Mouse (Mus musculus): Measurements from ENCODE around the gene Kcne1.
A peak's percentile ranks its signal among the peaks of the same experiment; 100 is the strongest.

Gene Kcne1

GRCm38 (mm10) chr16:92359229-92359628 is at the start of gene Kcne1:
Gene Kcne1, minus strand, starts transcription at chr16:92359468.
- no peak for DNase-seq (ENCODE audit: low spot score)

- DNase-seq (ENCODE audit: low spot score) = no peak
These were observed 48.6 kb upstream of the Kcne1 start for GRCm38 (mm10) chr16:92407883-92408282.

- DNase-seq (ENCODE audit: low spot score) = no peak
These were observed 44.9 kb upstream of the Kcne1 start for GRCm38 (mm10) chr16:92404141-92404540.

DNA sequence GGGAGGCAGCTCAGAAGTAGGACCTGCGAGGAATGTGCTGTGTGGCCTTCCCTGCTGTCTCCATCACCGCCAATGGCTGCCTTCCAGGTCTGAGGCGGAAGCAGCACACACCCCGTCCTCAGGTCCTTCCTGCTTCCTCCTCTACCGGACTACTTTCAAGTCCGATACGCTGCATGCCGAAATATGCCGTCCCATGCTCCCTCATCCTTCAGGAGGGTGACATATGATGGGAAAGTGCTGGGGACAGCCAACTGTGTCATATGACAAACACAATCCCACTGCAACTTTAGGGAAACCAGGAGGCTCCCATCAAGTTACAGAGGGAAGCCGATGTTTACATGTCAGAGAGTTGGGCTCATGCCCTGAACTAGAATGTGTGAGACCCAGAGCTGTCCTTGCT is 43.8 kb upstream of the Kcne1 start:
- no peak for DNase-seq (ENCODE audit: low spot score)

DNA sequence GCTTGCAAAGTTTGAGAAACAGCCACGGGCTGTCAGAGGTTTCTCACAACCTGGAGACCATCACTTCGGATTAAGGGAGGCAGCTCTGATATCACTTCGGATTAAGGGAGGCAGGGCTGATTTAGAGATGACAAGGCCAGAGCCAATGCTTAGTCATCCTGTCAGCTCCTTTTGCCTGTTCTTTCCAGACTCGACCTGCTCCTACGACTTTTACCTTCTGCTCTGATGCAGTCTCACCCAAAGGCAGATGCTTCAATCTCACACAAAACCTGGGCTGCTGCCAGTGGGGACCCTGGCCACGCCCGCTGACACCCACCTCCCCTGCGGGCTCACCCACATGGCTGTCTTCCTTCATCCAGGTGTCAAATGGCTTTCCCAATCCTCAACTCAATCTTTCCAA is 42.9 kb upstream of the Kcne1 start:
- no peak for DNase-seq (ENCODE audit: low spot score)

DNA sequence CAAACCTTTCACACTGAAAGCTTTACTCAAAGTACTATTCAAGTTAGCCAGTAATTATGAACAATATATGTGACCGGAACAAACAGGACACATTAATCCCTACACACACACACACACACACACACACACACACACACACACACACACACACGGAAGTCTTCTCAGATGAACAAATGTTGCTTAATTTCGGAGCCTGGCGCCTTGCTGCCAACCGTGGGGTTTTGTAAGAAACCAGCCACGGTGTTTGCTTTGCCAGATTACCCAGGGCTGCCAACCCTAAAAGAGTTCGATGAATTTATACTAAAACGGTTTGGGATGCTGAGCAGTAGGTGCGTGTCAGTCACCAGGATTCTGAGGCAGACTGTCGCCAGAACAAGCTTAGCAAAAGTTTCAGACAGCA is 41.9 kb upstream of the Kcne1 start:
- DNase-seq (ENCODE audit: low spot score) = no peak

DNA sequence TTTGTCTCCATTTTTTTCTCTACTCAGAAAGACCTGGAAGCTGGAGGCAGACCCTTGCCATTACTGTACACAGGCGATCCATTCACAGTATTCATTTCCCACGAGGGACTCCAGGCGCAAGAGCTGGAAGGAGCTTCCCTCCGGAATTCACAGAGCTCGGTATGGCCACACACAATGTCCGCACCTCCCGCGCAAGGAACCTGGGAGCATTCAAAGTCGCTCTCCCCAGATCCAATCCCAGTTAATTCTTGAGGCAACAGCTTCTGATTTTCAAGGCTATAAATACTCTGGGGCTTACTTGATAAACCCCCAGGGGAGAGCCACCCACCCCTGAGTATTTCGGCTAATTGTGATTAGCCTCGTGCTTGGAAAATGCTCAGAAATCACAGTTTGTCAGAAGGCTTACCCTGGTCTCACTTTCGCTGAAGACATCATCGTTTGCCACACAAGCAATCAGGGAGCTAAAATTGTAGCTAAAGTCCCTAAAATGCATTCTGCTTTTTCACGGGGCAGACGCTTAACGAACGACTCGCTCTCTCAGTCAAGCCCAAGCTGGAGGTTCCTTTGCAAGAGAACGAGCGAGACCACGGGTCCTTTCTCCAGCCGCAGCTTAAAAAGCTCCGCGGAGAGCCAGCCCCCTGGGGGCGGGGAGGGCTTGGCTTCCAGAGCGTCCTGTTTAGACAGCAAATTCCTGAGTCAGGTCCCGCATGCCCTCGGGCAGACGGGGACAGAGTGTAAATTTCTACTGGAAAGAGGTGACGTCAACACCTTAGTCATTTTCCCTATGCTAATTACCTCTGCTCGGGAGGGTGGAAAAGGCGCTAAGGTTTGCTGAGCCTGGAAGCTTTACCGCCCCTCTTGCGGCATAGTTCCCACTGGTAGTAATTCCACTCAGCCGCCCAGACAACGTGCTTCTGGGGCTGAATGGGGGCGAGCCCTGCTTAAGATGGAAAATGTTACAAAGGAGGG is 40.5 kb upstream of the Kcne1 start:
- peak; percentile 69 for DNase-seq (ENCODE audit: low spot score)

- DNase-seq (ENCODE audit: low spot score) = no peak
These were observed 39.4 kb upstream of the Kcne1 start for GRCm38 (mm10) chr16:92398574-92399118.

DNA sequence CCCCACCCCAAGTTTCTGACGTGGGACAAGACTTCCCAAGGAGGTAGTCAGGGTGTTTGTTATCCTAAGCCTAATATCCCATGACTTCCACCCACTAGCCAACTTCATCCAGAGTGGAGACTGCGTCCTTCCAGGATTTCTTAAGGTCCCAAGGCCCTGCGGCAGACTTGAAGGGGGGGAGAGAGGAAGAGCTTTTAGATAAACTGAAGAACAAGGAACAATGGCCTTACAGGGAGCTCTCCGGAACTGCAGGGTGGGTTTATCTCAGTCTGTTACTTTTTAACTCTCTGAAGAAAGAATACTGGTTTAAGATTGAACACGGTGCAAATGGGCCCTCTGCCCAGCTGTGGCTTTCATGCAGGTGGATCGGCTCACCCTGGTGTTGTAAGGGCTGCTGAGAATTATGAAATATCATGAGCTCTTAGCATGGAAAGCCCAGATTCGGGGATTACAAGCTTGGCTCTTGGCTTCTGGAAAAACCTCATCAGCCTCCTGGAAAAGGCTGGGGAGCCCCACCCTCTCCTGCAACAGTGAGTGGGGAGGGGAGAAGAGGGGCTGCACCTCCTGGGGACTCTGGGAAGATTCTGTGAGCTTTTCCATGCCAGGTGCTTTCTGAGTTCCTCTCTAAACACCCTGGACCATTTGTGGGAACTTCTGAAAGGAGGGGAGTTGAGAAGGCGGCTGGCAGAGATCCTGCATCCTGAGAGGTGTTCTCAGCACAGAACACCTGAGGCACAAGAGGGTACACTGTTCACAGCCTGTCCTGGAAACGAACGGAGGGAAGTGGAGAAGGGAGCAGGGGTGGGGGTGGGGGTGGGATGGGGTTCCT is 38.7 kb upstream of the Kcne1 start:
- no peak for DNase-seq (ENCODE audit: low spot score)

GRCm38 (mm10) chr16:92393732-92394131 is 34.5 kb upstream of the Kcne1 start:
- no peak for DNase-seq (ENCODE audit: low spot score)

DNA sequence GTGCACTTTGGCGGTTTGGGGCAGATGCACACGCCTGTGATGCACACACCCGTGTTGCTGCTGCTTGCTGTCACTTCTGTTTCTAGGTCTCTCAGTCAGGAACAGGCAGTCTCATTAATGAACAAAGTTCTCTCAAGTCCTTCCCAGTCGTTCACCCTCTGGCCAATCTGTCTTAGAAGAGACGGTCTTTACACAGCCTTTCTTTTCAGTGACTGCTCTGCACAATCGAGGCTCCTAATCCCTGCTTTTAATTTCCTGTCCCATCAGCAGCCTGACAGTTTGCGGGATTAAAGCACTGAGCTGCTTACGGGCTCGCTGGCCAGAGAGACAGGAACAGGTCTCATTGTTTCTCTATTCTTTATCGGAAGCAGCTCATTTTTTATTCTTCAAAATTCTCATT is 28.4 kb upstream of the Kcne1 start:
- DNase-seq (ENCODE audit: low spot score) = no peak

DNA sequence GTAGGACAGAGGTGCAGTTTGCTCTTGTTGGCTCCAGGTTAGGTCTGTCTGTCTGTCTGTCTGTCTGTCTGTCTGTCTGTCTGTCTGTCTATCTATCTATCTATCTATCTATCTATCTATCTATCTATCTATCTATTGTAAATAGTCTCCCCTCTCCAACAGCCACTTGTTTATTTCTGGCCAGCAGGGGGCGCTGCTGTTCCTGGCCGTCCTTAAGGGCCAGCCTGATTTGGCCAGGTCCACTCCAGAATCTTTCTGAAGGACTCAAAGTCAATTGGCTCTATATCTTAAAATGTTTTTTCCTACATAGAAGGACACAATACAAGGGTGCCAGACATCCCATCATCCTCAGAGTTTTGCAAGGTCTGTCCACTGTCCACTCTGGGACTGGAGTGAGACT is 25.8 kb upstream of the Kcne1 start:
- DNase-seq (ENCODE audit: low spot score) = peak; percentile 70

DNA sequence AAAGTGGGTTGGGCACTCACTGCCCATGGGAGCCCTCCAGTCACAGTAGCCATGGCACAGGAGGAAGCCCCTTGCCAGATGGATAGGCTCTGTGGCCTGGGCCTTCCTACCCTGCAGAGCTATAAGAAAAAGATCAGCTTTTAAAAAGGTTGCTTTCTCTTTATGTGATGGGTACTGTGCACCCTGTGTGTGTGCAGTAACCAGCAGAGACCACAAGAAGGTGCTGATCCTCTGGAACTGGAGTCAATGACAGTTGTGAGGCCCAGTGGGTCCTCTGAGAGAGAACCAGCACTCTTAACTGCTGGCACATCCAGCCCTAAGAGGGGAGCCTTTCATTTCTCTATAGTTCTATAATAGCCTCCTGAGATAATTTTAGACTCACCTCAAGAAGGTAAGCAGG is 24.1 kb upstream of the Kcne1 start:
- no peak for DNase-seq (ENCODE audit: low spot score)

DNA sequence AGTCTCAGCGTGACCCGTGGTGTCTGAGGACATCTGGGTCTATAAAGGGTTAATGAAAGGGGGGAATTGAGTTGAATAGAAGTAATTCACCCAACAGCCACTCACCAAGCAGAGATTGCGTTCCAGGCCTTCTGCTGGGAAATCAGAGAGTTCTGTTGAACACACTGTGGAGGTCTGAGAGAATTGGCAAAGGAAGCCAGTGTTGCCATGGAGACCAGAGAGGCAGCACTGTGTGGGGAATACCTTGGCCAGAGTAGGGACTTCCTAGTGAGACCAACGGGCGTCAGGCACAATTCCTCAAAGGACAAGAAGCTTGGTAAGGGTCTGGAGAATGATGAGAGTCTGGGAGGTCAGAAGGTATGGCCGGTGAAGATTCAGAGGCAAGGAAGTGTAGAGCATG is 23.2 kb upstream of the Kcne1 start:
- no peak for DNase-seq (ENCODE audit: low spot score)

DNA sequence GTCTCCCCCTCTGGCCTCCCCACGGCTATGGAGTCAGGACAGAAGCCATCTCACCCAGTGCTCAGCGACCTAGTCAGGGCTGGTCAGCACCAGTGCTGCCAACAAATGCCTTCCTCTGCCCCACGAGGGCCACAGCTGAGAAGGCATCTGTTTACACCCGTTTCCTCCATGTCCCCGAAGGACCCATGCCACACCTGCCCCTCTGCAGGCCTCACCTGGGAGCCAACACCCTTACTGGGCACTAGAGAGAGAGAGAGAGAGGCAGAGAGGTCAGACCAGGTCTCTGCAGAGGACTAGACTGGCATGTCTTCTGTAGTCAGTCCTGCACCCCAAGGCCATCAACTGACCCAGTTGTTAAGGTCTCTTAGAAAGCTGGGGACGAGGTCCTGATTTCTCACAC is 21.8 kb upstream of the Kcne1 start:
- DNase-seq (ENCODE audit: low spot score) = no peak

DNA sequence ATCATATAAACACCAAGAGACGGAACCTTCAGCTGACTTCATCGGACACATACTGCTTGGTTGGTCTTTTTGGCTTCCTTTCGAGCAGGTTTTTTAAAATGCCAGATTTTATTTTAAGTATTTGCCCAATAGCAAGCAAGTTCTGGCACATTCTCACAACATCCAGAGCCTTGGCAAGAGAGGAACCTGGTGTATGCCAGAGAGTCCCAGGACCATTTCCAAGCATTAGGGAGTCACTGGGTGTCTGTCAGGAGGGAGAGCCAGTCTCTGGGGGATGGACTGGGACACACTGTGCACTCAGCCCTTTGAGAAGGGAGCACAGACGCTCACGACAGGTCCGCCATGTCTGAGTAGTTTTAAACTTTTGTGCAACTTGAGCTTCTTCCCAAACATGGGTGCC is 17.7 kb upstream of the Kcne1 start:
- no peak for DNase-seq (ENCODE audit: low spot score)

DNA sequence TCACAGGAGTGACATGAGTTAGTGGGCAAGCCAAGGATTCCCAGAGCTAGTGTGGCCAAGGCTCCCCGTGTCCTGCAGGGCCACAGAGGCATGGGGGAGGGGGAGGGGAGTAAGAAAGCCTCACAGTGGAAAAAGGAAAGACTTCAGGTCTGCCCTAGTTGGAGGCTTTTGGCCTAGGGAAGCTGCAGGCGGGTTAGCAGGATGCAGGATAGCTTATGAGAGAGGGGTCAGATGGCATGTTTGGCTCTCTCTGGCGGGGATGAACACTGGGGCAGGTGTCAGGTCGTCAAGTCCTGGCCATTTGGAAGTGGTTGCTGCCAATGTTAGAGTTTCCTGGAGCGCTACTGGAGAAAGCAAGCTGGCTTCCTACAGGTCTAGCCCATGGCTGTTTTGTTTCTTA is 12.4 kb upstream of the Kcne1 start:
- no peak for DNase-seq (ENCODE audit: low spot score)

DNA sequence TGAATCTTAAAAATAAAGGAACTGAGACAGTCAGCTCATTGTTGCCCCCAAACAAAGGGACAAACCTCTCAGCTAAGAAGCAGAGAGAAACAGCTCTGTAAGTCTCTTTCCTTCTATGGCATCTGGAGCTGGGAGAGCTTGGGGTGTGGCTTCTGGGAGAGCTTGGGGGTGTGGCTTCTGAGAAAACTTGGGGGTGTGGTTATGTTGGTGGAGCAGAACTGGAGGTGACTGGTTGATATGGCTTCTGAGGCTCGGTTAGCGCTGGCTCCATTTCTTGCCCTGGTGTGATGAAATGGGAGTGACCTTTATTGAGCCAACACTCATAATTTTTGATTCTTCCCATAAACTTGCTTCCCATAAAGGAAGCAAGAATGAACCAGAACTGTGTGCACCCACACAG is 10.0 kb upstream of the Kcne1 start:
- no peak for DNase-seq (ENCODE audit: low spot score)

- DNase-seq (ENCODE audit: low spot score) = no peak
These were observed 6.2 kb upstream of the Kcne1 start for GRCm38 (mm10) chr16:92365477-92365876.

GRCm38 (mm10) chr16:92360711-92361110 is 1.4 kb upstream of the Kcne1 start:
- DNase-seq (ENCODE audit: low spot score) = no peak

- DNase-seq (ENCODE audit: low spot score) = no peak
These were observed 534 bp downstream of the Kcne1 start for GRCm38 (mm10) chr16:92358734-92359133.

DNA sequence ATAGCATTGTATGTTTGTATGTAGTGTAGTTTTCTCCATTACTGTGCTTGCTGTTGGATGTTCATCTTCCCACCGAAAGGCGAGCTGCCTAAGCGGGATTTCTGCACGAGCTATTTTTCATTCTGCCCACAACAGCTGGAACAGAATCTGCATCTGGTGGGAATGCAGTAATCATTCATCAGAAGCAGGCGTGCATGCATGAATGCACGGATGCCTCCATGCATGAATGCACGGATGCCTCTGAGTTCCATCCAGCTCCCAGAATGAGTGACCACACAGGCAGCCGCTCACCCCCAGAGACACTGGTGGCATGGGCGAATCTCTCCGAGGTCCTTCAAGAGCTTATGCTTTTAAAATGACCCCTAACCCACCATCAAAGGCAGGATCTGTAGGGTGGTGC is 1.7 kb downstream of the Kcne1 start:
- DNase-seq (ENCODE audit: low spot score) = no peak

DNA sequence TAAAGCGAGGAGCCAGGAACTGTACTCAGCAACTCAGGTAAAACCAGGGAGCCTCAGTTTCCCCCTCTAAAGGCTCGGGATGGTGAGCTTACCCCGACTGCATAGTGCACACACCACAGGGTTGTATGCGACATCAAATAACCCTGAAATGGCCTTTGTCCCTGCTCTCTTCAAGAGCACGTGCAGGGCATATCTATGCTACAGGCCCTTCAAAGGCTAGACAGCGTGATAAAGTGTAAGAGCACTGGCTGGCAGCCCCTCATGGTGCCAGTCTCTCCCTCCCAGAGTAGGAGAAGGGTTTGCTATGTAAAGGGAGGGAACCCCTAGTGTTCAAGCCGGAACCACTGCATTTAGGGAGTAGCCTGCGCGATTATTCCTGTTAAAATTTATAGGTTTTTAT is 2.2 kb downstream of the Kcne1 start:
- no peak for DNase-seq (ENCODE audit: low spot score)

All from ovary, postnatal 14 days (tissue).